Mouse (Mus musculus) spleen, adult 2 months (tissue): ENCODE measurements at regions not wholly inside any gene's neighbourhood (a gene's known extent, or its start where the extent isn't known, plus 50 kb on each side); places are given as distances from the start of the nearest gene placed in this dataset.
"Not testable (repeated sequence)": the region's sequence is repeated elsewhere in the genome, so short reads cannot be mapped to it uniquely, and the experiment has no call there.

Source experiments
- DNase-seq, 2 experiments: peaks; one replicate each; pipeline versions ENCODE4 v3.0.0 to v3.0.0-alpha.2; 2012 to 2021; ENCODE audit warnings: low spot score in 2 of 2, low read depth in 1 of 2
- H3K27ac ChIP-seq: fragments of 200-500 bp; 2 replicates; pipeline ENCODE4 v1.5.1; 2012; ENCODE audit warnings: low read length, inconsistent platforms; ENCODE audit not compliant: insufficient read depth
- H3K27me3 ChIP-seq: fragments of 200-500 bp; 2 replicates; pipeline ENCODE4 v1.6.1; 2012; ENCODE audit warnings: mild to moderate bottlenecking, moderate library complexity, low read length, inconsistent platforms; ENCODE audit not compliant: control insufficient read depth, insufficient read depth
- H3K36me3 ChIP-seq: fragments of 200-500 bp; 2 replicates; pipeline ENCODE4 v1.6.1; 2012; ENCODE audit warnings: mild to moderate bottlenecking, low read length, inconsistent platforms; ENCODE audit not compliant: control insufficient read depth, insufficient read depth
- H3K4me1 ChIP-seq: fragments of 200-500 bp; 2 replicates; pipeline ENCODE4 v1.6.1; 2011; ENCODE audit warnings: inconsistent platforms; ENCODE audit not compliant: control insufficient read depth, insufficient read depth, insufficient read length
- H3K4me3 ChIP-seq: fragments of 200-500 bp; 2 replicates; pipeline ENCODE4 v1.5.1; 2011; ENCODE audit warnings: mild to moderate bottlenecking, inconsistent platforms; ENCODE audit not compliant: insufficient read depth, insufficient read length; ENCODE audit errors: extremely low read depth
- CTCF ChIP-seq: fragments of 200-500 bp; IDR thresholded peaks from 2 replicates; pipeline ENCODE4 v1.5.1; 2011; ENCODE audit warnings: mild to moderate bottlenecking, inconsistent platforms; ENCODE audit not compliant: insufficient read depth, insufficient read length, insufficient replicate concordance; ENCODE audit errors: extremely low read depth
- POLR2A ChIP-seq: fragments of 200-500 bp; IDR thresholded peaks from 2 replicates; pipeline ENCODE4 v1.6.1; 2011; ENCODE audit warnings: low read depth, low read length, inconsistent platforms
- WGBS: fragments of 180-500 bp; shearing (Covaris S2); methylation state at CpG from one replicate; pipeline ENCODE4 v1.1.7; 2018; 5-methylcytosine and 5-hydroxymethylcytosine counted together

DNA sequence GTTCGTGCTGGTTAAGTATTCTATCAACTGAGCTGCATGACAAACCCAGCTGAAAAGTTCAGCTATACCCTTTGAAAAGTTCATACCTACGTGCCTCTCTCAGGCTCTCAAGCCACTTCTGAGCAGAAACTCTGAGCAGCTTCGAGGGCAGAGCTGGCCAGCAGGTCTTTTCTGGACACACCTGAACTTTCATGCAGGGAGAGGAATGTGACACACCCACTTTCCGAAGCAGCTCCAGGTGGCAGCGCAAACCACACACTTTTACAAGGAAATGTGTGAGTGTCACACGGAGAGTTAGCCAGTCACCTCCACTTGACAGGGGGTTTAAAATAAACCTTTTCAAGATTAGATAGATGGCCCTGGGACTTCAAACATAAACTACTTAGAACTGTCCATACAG, 103.2 kb upstream of the Klf3 start:
- Histone ChIP-seq H3K27me3 (no peaks in the 10 kb centered on the region), H3K36me3 (no peaks in the 10 kb centered on the region), H3K4me3 (no peak overlapping the region), H3K27ac (no peak overlapping the region), H3K4me1 (no peaks in the 10 kb centered on the region; the same call in 1 of the 2 replicates)
- 91% methylated on average over 6 of the region's 6 CpGs for WGBS
- no peak for DNase-seq
- no peak for TF ChIP-seq POLR2A
- no peak for TF ChIP-seq CTCF

DNA sequence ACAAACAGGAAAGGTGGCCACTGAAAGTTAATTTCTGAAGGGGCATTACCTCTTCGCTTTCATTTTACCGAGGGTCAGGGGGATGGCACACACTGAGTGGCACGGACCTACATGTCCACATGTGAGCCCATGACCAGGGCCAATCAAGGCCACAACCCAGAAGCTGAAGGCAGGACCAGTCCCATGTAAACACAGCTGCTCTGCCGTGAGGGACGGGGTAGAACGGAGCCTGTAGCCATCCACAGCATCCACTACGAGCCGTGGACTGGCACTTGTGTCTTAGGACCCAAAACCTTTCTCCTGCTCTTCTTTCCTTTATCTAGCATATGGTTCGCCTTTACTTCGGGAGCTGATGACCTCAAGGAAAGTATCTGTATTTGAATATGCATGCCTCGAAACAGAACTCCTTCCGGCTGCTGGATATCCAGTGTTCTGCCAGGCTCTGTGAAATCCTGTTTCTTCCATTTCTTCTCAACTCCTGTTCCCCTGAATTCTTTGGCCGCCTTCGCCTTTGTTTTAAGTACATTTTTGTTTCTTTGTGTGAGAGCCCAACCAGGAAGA, 101.9 kb upstream of the Klf3 start:
- DNase-seq, result no peak
- Histone ChIP-seq H3K27ac (no peak overlapping the region), H3K27me3 (no peaks in the 10 kb centered on the region), H3K4me3 (no peak overlapping the region), H3K36me3 (no peaks in the 10 kb centered on the region), H3K4me1 (no peaks in the 10 kb centered on the region; the same call in 1 of the 2 replicates)
- 87% methylated on average over 14 of the region's 14 CpGs for WGBS
- TF ChIP-seq POLR2A, result no peak
- no peak for TF ChIP-seq CTCF

DNA sequence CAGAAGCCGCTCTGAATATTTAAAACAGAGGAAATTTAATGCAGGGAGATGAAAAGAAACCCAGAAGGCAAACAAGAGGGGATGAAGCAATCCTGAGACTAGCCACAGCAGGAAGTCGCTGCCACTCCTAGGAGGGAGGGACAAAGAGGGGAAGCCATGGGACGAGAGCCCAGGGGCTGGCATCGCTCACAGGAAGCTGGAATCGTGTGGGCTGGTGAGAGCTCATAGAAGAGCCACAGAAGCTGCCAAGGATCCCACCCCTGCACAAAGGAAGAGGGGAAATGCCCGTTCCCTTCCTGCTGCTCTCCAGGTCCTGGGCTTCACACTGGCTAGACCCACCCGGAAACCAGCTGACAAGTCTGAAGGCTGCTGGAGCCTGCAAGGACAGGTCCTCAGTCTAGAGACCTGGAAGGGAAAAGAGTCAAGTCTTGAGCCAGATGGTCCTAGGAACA, 101.4 kb upstream of the Klf3 start:
- Histone ChIP-seq H3K27me3 (no peaks in the 10 kb centered on the region), H3K4me1 (no peaks in the 10 kb centered on the region; the same call in 1 of the 2 replicates), H3K4me3 (no peak overlapping the region), H3K27ac (peak overlapping the region; percentile 27; the same call in 1 of the 2 replicates), H3K36me3 (no peaks in the 10 kb centered on the region)
- whole genome bisulfite sequencing, result 10% methylated on average over 7 of the region's 7 CpGs
- TF ChIP-seq POLR2A, result no peak
- TF ChIP-seq CTCF, result no peak
- no peak for DNase-seq

DNA sequence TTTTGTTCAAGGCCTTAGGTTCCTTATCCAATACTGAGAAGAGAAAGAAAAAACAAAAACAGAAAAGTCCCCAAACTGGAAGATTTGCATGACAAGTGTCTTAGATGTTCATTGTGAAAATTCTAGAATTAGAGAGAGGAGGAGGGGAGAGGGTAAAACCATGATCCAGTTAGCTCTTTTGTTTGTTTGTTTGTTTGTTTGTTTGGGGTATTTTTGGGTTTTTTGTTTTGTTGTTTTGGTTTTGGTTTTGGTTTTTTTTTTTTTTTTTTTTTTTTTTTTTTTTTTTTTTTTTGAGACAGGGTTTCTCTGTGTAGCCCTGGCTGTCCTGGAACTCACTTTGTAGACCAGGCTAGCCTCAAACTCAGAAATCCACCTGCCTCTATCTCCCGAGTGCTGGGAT, 100.8 kb upstream of the Klf3 start:
- not testable (repeated sequence) for H3K4me3 ChIP-seq, H3K27ac ChIP-seq
- WGBS, result 92% methylated on average over 1 of the region's 1 CpGs

DNA sequence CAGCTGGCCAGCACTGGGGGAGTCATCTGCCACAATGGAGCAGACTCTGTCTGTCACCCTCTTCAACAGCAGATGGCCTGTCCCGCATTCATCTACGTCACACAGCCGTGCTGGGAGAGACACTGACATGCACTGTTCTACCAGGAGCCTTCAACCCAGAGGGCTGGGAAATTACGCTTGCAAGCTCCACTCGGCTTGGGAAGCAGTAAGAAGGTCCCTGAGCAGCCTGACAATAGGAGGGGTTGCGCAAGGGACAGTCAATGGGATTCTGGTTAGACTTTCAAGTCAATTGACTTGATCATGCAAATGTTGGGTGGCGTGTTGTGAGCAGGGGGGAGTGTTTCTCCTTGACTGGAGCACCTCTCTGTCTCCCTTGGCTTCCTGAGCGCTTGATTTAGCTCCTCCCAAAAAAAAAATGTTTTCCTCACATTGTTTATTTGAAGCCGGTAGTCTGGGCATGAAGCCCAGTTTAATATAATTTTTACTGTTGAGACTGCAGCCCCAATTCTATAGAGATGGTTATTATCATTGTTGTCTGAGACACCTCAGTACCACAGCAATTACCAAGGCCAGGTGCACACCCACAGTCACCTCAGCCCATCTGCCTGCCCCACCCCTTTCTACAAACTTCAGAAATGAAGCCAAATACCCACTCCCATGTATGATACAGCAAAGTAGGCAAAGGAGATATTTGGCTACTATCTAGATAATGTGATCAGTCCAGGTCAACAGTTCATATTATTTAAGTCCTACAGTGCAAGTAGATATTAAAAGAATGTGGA, 99.9 kb upstream of the Klf3 start:
- WGBS, result 75% methylated on average over 9 of the region's 9 CpGs
- no peaks in the 10 kb centered on the region for H3K36me3 ChIP-seq
- no peak overlapping the region for H3K4me3 ChIP-seq
- no peaks in the 10 kb centered on the region for H3K27me3 ChIP-seq
- no peak overlapping the region for H3K27ac ChIP-seq
- DNase-seq, result no peak
- H3K4me1 ChIP-seq, result no peaks in the 10 kb centered on the region; the same call in 1 of the 2 replicates
- TF ChIP-seq POLR2A (no peak), CTCF (no peak)

More for the DNA sequence above, 100.8 kb upstream of the Klf3 start:
- not testable (repeated sequence) for H3K36me3 ChIP-seq, DNase-seq, H3K4me1 ChIP-seq, H3K27me3 ChIP-seq

DNA sequence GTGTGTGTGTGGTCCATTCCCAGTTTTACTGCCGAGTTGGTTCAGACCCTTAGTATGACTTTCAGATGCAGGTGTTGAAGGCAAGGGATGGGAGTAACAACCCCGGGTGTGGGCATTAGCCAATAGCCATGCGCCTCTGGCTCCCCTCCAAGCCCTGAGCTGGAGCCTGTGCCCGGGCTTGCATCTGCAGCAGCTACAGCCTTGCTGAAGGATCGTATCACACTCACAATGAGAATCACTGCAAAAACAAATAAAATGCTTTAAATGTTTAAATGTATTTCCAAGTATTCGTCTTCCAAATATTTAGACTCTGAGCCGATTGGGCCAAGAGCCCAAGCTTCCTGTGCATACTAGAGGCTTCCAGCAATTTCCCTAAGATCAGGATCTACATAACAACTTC, 99.0 kb upstream of the Klf3 start:
- H3K4me3 ChIP-seq, result no peak overlapping the region
- H3K27me3 ChIP-seq, result no peaks in the 10 kb centered on the region
- H3K27ac ChIP-seq, result no peak overlapping the region
- H3K36me3 ChIP-seq, result no peaks in the 10 kb centered on the region
- no peak for TF ChIP-seq CTCF
- TF ChIP-seq POLR2A, result no peak
- DNase-seq, result no peak
- H3K4me1 ChIP-seq, result no peaks in the 10 kb centered on the region; the same call in 1 of the 2 replicates
- 79% methylated on average over 7 of the region's 7 CpGs for WGBS

DNA sequence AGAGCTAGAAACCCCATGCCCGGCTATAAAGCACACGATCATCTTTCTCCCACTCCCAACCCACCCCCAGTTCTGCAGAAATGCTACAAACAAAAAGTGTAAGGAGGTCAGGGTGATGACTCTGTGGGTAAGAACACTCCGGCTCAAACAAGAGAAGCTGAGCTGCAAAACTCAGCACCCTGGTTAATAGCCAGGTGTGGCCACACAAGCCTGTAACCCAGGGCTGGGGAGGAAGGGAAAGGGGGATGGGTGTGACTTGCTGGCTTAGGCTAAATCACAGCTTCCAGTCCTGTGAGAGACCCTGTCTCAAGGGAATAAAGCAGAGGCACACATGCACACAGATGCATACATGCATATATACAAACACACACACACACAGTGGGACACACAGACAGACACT, 96.6 kb upstream of the Klf3 start:
- no peaks in the 10 kb centered on the region; the same call in 1 of the 2 replicates for H3K4me1 ChIP-seq
- TF ChIP-seq POLR2A (no peak), CTCF (no peak)
- no peak overlapping the region for H3K27ac ChIP-seq
- no peak overlapping the region for H3K4me3 ChIP-seq
- 86% methylated on average over 3 of the region's 3 CpGs for WGBS
- DNase-seq, result no peak
- H3K27me3 ChIP-seq, result no peaks in the 10 kb centered on the region
- H3K36me3 ChIP-seq, result no peaks in the 10 kb centered on the region
